Mouse (Mus musculus): ENCODE results near the gene Dtx3.

Dtx3 gene

DNA sequence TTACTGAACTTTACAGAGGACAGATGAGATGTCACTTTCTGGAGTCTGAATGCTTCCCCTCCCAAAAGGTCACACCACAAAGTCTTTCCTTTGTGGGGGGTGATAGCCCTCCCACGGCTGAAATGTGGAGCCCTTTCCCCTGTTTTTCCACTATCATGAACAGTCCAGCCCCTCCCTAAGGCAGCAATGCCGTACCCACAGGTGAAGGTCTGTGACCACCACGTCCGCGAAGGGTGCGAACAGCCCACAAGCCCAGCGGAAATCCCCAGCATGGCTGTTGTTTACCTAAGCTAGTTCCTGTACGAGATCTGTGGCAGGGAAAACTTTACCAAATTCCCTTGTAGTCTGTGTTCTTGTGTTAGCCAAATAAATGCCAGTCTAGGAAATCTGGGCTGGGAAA lies 54.0 kb downstream of the Dtx3 start:
- no peak for DNase-seq (ENCODE audit: low read depth, low spot score)

DNA sequence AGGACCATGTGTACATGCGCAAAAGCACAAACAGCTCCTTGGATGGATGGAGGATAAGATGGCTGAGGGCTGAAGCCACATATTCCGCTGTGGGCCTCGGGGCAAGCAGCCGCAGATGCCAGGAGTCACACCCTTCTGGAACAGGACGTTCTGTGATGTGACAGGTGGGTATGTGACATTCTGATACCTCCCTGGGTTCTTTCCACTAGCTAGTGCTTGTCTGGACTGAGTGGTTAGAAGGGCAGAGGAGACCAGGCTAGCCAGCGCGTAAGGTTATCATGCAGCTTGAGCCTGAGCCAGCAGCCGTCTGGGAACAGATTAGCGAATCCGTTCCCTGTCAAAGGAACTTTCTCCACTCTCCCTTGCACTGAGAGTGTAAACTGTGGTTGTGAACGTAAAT lies 54.6 kb downstream of the Dtx3 start:
- no peak for DNase-seq (ENCODE audit: low read depth, low spot score)

All from telencephalon, adult 2 months (tissue).